Mouse (Mus musculus) liver, embryonic 16.5 days (tissue): Measurements from ENCODE around the gene Cwc22. TPM values are rescaled to one million over a fixed set of nuclear protein-coding genes. Genes with fewer than 3 reads are reported as not detected.

Experiments used
- ATAC-seq: fragments of 200-750 bp; cut with Nextera tagmentation; 2 replicates; pipeline ENCODE4 v1.8.0; 2017; ENCODE audit warnings: low read depth, mild to moderate bottlenecking, moderate number of reproducible peaks, moderate library complexity
- H3K27ac ChIP-seq: fragments of 300-500 bp; sonication (generic); 2 replicates; pipeline ENCODE4 v1.5.1; 2014; ENCODE audit warnings: mild to moderate bottlenecking, low read length
- H3K27me3 ChIP-seq: fragments of 300-500 bp; sonication (generic); 2 replicates; pipeline ENCODE4 v1.6.1; 2014; ENCODE audit warnings: low read depth, low read length, mixed read lengths; ENCODE audit not compliant: control insufficient read depth, insufficient read depth
- H3K36me3 ChIP-seq: fragments of 300-500 bp; sonication (generic); 2 replicates; pipeline ENCODE4 v1.6.1; 2014; ENCODE audit warnings: mild to moderate bottlenecking; ENCODE audit not compliant: control insufficient read depth, insufficient read depth
- H3K4me1 ChIP-seq: fragments of 300-500 bp; sonication (generic); 2 replicates; pipeline ENCODE4 v1.6.1; 2014; ENCODE audit warnings: low read depth, low read length, mixed read lengths; ENCODE audit not compliant: control insufficient read depth
- H3K4me2 ChIP-seq: fragments of 300-500 bp; sonication (generic); 2 replicates; pipeline ENCODE4 v1.6.1; 2014; ENCODE audit warnings: low read depth, low read length, mixed read lengths
- H3K4me3 ChIP-seq: fragments of 300-500 bp; sonication (generic); 2 replicates; pipeline ENCODE4 v1.5.1; 2014; ENCODE audit warnings: low read depth, mild to moderate bottlenecking, low read length
- H3K9ac ChIP-seq: fragments of 300-500 bp; sonication (generic); 2 replicates; pipeline ENCODE4 v1.6.1; 2014; ENCODE audit warnings: low read depth, low read length
- H3K9me3 ChIP-seq: fragments of 300-500 bp; sonication (generic); replicated peaks from 2 replicates; pipeline ENCODE4 v1.6.1; 2016; ENCODE audit warnings: low read length; ENCODE audit not compliant: control insufficient read depth
- WGBS: fragments of 180-500 bp; shearing (Covaris S2); extraction: QIAGEN DNeasy Blood & Tissue Kit; methylation state at CpG from one replicate; pipeline ENCODE4 v1.1.7; 2014; ENCODE audit not compliant: insufficient replicate concordance; 5-methylcytosine and 5-hydroxymethylcytosine counted together
- polyA plus RNA-seq: library from polyadenylated mRNA; unstranded; fragments of >200 nt; fragmentation: Nextera tagmentation; extraction: Ambion mirVana; gene quantifications from 2 replicates; pipeline ENCODE4 v1.2.1, GENCODE M21; 2015

The Cwc22 gene
- polyA plus RNA-seq, 1 experiment from 2014 or later = 11.7 TPM

DNA sequence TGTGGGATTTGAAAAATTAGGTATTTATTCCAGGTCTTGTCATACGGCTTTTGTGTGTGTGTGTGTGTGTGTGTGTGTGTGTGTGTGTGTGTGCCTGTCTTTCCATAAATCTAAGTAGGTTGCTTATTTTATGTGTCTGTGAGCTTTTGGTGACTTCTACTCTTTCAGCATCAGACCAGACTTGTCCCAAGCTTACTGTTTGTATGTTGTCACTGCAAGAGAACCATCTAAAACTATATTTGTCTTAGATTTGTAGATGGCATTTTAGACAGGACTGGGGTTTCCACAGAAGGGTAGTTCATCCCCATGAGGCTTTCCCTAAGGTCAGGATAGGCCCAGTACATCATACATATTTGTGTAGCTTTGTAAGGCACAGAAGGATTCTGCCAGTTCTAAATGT is 13.2 kb upstream of the Cwc22 start:
- Histone ChIP-seq H3K27me3 (no peaks in the 10 kb centered on the region), H3K9ac (no peak overlapping the region), H3K4me1 (no peaks in the 10 kb centered on the region), H3K27ac (no peak overlapping the region), H3K4me3 (no peak overlapping the region), H3K4me2 (no peak overlapping the region), H3K9me3 (no peaks in the 10 kb centered on the region), H3K36me3 (no peaks in the 10 kb centered on the region)
- WGBS = 64% methylated on average over 1 of the region's 1 CpGs
- ATAC-seq = no peak

DNA sequence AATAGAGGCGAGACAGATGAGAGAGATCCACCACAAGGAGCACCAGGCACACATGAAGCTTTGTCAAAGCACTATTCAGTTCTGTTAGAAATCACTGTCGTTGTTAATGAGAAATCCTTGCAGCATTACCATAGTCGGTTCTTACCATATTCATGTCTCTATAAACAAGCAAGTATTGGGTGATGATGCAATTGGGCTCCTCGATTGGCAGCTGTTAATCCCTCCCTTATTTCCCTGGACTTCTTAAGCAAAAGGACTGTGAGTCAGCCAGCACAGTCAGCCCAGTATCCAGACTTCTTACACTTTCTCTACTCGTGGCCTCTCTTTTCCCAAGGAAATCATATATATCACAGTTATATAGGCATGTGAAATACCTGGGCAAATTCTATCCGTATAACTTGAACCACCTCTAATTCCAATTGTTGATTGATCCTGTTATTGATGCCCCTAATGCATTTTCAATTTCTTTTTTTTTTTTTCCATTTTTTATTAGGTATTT is 5.3 kb upstream of the Cwc22 start:
- H3K9me3 ChIP-seq = no peaks in the 10 kb centered on the region
- WGBS = 60% methylated on average over 6 of the region's 6 CpGs

DNA sequence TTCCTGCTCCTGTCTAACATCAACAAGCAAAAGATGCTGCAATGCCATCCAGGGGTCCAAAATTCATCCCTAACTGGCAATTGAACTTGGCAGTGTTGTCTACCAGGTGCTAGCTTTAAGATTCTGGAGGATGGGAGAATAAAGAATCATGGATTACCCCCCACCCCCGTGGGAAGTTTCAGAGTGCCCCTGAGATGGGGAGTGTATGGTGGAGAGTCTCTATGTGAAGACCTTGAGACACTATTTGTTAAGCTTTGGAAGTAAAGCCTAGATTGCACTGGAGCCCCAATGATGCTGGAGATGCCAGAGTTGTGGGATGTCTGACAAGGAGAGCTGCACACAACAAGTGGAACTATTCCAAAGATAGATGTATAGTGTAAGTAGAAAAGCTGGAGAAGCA is 3.9 kb upstream of the Cwc22 start:
- Histone ChIP-seq H3K36me3 (no peaks in the 10 kb centered on the region), H3K4me1 (peaks cover 2% of the 10 kb centered on the region), H3K27me3 (no peaks in the 10 kb centered on the region), H3K27ac (no peak overlapping the region), H3K4me3 (no peak overlapping the region), H3K4me2 (no peak overlapping the region), H3K9me3 (no peaks in the 10 kb centered on the region), H3K9ac (no peak overlapping the region)
- no peak for ATAC-seq
- WGBS = 43% methylated on average over 1 of the region's 1 CpGs

More for the DNA sequence above, 5.3 kb upstream of the Cwc22 start:
- no peaks in the 10 kb centered on the region for H3K36me3 ChIP-seq
- H3K4me2 ChIP-seq = no peak overlapping the region
- H3K4me1 ChIP-seq = no peaks in the 10 kb centered on the region
- H3K9ac ChIP-seq = no peak overlapping the region
- no peak for ATAC-seq
- no peaks in the 10 kb centered on the region for H3K27me3 ChIP-seq
- no peak overlapping the region for H3K27ac ChIP-seq
- no peak overlapping the region for H3K4me3 ChIP-seq

DNA sequence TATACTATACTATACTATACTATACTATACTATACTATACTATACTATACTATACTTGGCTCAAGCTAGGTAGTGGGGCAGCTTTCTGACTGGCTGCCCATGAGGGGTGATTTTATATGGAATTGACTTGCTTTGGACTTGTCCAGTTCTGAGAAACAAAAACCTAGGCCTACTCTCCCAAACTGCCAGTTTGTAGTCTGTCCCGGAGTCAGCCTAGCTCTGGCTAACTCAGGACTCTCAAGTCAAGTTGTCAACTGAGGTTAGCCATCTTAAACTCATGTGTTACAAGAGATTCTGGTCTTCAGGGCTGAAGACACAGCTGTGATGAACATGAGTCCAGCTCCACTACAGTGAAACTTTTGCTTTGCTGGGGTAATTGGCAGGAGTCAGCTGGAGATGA is 3.3 kb upstream of the Cwc22 start:
- Histone ChIP-seq H3K27me3 (no peaks in the 10 kb centered on the region), H3K9ac (no peak overlapping the region), H3K4me2 (no peak overlapping the region), H3K9me3 (no peaks in the 10 kb centered on the region), H3K4me3 (no peak overlapping the region), H3K36me3 (no peaks in the 10 kb centered on the region), H3K4me1 (peaks cover 5% of the 10 kb centered on the region), H3K27ac (no peak overlapping the region)
- 79% methylated on average over 1 of the region's 1 CpGs for WGBS
- ATAC-seq = no peak

DNA sequence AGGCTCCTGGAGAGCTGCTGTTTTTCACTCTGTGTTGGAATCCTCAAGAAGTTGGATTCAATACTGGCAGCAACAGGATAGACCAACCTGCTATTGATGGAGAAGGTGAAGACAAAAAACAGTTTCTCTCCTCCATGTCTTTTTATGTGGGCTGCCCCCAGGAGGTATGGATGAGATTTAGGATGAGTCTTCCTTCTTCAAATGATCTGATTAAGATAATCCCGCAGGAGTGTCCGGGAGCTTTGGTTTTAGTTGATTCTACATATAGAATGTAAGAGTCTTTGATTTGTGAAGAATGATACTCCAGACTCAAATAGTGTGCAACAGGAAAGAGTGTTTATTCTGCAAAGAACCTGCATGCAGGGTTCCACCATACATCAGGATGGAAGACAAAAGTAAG is 2.7 kb upstream of the Cwc22 start:
- Histone ChIP-seq H3K9ac (no peak overlapping the region), H3K9me3 (no peaks in the 10 kb centered on the region), H3K4me3 (no peak overlapping the region), H3K36me3 (no peaks in the 10 kb centered on the region), H3K27me3 (no peaks in the 10 kb centered on the region), H3K4me2 (no peak overlapping the region), H3K27ac (no peak overlapping the region), H3K4me1 (peaks cover 5% of the 10 kb centered on the region)
- ATAC-seq = no peak
- WGBS = 65% methylated on average over 2 of the region's 2 CpGs

DNA sequence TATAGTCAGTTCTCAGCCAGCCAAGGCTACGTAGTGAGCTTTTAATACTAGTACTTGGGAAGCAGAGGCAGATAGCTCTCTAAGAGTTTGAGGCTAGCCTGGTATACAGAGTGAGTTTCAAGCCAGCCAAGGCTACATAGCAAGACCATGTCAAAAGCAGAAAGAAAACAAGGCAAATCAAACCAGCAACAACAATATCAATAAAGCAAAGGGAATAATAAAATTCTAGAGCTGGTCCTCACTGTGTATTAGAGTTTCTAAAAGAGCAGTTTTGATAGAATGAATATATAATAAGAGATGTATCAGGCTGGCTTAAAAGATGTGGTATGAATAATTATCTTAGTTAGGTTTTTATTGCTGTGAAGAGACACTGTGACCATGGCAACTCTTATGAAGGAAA is 2.0 kb upstream of the Cwc22 start:
- H3K9me3 ChIP-seq = no peaks in the 10 kb centered on the region
- H3K9ac ChIP-seq = no peak overlapping the region
- ATAC-seq = no peak
- H3K4me3 ChIP-seq = no peak overlapping the region
- H3K27me3 ChIP-seq = no peaks in the 10 kb centered on the region
- 61% methylated on average over 1 of the region's 1 CpGs for WGBS
- H3K4me1 ChIP-seq = peaks cover 5% of the 10 kb centered on the region
- no peak overlapping the region for H3K4me2 ChIP-seq
- H3K36me3 ChIP-seq = no peaks in the 10 kb centered on the region
- H3K27ac ChIP-seq = no peak overlapping the region

DNA sequence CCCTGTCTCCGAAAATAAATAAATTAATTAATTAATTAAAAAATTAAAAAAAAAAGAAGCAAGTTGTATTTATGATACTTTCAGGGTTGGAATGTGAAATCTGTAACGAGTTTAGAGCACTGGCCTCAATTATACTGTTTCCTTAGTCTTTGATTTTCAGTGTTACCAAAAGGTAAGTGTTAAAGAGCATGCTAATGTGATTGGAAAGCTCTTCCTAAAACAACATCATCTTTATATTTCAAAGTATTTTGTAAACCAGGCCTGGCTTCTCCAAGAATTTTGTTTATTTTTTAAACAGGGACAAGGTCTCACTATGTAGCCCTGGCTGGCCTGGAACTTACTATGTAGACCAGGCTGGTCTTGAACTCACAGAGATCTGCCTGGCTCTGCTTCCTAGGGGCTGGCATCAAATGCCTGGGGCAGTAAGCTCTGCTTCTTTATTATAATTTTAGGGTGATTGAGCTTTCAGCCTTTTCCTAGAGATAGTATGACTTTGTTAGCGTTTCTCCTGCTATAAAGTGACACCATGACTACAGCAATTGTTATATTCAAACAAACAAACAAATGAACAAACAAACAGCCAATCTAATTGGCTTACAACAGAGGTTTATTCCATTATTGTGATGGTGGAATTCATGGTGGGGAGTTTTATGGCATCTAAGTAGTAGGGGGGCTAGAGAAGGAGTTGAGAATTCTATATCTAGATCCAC is 1.1 kb upstream of the Cwc22 start:
- Histone ChIP-seq H3K27me3 (no peaks in the 10 kb centered on the region), H3K4me3 (no peak overlapping the region), H3K4me1 (peaks cover 5% of the 10 kb centered on the region), H3K4me2 (no peak overlapping the region), H3K9ac (no peak overlapping the region), H3K36me3 (no peaks in the 10 kb centered on the region), H3K27ac (no peak overlapping the region), H3K9me3 (no peaks in the 10 kb centered on the region)
- WGBS = 58% methylated on average over 3 of the region's 3 CpGs
- no peak for ATAC-seq

DNA sequence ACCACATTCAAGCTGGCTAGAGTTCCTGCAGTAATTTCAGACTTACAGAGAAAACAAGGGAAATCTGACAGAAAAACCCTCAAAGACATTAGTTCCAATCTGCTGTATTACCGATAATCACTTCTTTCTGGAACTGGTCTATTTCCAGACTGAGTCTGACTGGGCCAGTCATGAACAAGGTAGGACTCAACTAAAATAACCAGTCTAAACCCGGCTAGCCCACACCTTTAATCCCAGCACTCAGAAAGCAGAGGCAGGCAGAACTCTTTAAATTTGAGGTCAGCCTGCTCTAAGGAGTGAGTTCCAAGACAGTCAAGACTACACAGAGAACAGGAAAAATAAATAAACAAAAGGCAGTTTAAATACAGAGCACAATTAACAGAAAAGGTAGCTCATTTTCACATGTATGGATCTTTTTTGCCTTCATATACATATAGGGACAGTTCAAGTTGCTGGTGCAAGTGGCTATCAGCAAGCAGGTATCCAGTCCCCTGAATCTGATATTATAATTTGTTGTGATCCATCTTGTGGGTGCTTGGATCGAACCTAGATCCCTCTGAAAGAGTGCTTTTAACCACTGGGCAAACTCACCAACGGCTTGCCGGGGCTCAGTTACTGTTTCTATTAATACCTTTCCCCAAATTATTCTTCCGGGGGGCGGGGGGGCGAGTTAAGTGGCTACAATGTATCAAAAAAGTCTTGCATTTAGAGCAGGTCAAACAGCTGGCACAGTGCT is 1.1 kb downstream of the Cwc22 start:
- Histone ChIP-seq H3K4me1 (peaks cover 5% of the 10 kb centered on the region), H3K27ac (no peak overlapping the region)
- WGBS = 27% methylated on average over 8 of the region's 8 CpGs

DNA sequence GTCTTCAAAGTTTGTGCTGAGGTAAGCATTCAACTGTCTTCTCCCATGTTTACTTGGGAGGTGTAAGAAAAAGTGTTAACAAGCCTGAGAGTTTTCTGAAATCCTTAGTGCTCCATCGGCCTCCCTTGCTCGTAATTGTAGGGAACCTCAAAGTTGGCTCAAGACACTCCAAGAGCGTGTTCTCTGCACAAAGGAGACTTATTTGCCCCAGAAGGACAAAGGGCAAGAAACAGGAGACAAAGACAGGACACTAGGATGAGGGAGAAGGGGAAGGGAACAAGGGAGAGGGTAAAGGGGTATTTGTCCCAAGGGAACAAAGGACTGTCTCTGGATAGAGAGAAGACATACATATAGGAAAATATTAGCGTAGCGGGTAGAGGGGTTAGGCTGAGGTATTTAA is 1.9 kb downstream of the Cwc22 start:
- Histone ChIP-seq H3K9ac (no peak overlapping the region), H3K4me1 (peaks cover 5% of the 10 kb centered on the region), H3K27ac (no peak overlapping the region), H3K9me3 (no peaks in the 10 kb centered on the region), H3K27me3 (no peaks in the 10 kb centered on the region), H3K4me2 (no peak overlapping the region), H3K4me3 (no peak overlapping the region), H3K36me3 (no peaks in the 10 kb centered on the region)
- WGBS = 91% methylated on average over 5 of the region's 5 CpGs
- no peak for ATAC-seq

More for the DNA sequence above, 1.1 kb downstream of the Cwc22 start:
- Histone ChIP-seq H3K27me3 (no peaks in the 10 kb centered on the region), H3K9ac (peak overlapping the region; percentile 83), H3K36me3 (no peaks in the 10 kb centered on the region), H3K9me3 (no peaks in the 10 kb centered on the region), H3K4me2 (peak overlapping the region; percentile 77), H3K4me3 (peak overlapping the region; percentile 81)
- no peak for ATAC-seq
